Mouse (Mus musculus): Measurements from ENCODE around the gene Slc3a2.
A peak's percentile ranks its signal among the peaks of the same experiment; 100 is the strongest.

The Slc3a2 gene

GRCm38 (mm10) chr19:8710057-8710456 is 13.1 kb downstream of the Slc3a2 start:
- no peak for DNase-seq (ENCODE audit: low read depth, low spot score)

- no peak for DNase-seq (ENCODE audit: low read depth, low spot score)
These were observed 14.2 kb downstream of the Slc3a2 start for GRCm38 (mm10) chr19:8708954-8709353.

GRCm38 (mm10) chr19:8706930-8707329 is 16.2 kb downstream of the Slc3a2 start:
- peak; percentile 42 for DNase-seq (ENCODE audit: low read depth, low spot score)

GRCm38 (mm10) chr19:8706132-8706667 is 17.0 kb downstream of the Slc3a2 start:
- no peak for DNase-seq (ENCODE audit: low read depth, low spot score)

GRCm38 (mm10) chr19:8705026-8705708 is 18.0 kb downstream of the Slc3a2 start:
- no peak for DNase-seq (ENCODE audit: low read depth, low spot score)

GRCm38 (mm10) chr19:8703571-8703970 is 19.6 kb downstream of the Slc3a2 start:
- DNase-seq (ENCODE audit: low read depth, low spot score), result peak; percentile 82

- DNase-seq (ENCODE audit: low read depth, low spot score), result peak; percentile 72
These were observed 20.7 kb downstream of the Slc3a2 start for GRCm38 (mm10) chr19:8702458-8702857.

- DNase-seq (ENCODE audit: low read depth, low spot score), result peak; percentile 70
These were observed 23.5 kb downstream of the Slc3a2 start for GRCm38 (mm10) chr19:8699652-8700051.

GRCm38 (mm10) chr19:8695330-8695729 is 27.8 kb downstream of the Slc3a2 start:
- DNase-seq (ENCODE audit: low read depth, low spot score), result peak; percentile 85

- peak; percentile 70 for DNase-seq (ENCODE audit: low read depth, low spot score)
These were observed 30.4 kb downstream of the Slc3a2 start for GRCm38 (mm10) chr19:8692740-8693139.

- no peak for DNase-seq (ENCODE audit: low read depth, low spot score)
These were observed 31.2 kb downstream of the Slc3a2 start for GRCm38 (mm10) chr19:8691871-8692539.

GRCm38 (mm10) chr19:8683627-8684026 is 39.5 kb downstream of the Slc3a2 start:
- no peak for DNase-seq (ENCODE audit: low read depth, low spot score)

- DNase-seq (ENCODE audit: low read depth, low spot score), result peak; percentile 92
These were observed 40.2 kb downstream of the Slc3a2 start for GRCm38 (mm10) chr19:8682996-8683395.

GRCm38 (mm10) chr19:8681633-8682362 is 41.4 kb downstream of the Slc3a2 start:
- DNase-seq (ENCODE audit: low read depth, low spot score), result no peak

GRCm38 (mm10) chr19:8679031-8679779 is 44.0 kb downstream of the Slc3a2 start:
- DNase-seq (ENCODE audit: low read depth, low spot score), result peak; percentile 89

GRCm38 (mm10) chr19:8673336-8674063 is 49.7 kb downstream of the Slc3a2 start:
- no peak for DNase-seq (ENCODE audit: low read depth, low spot score)

GRCm38 (mm10) chr19:8672859-8673258 is 50.3 kb downstream of the Slc3a2 start:
- DNase-seq (ENCODE audit: low read depth, low spot score), result no peak

GRCm38 (mm10) chr19:8665746-8666145 is 57.4 kb downstream of the Slc3a2 start:
- DNase-seq (ENCODE audit: low read depth, low spot score), result no peak

GRCm38 (mm10) chr19:8664859-8665258 is 58.3 kb downstream of the Slc3a2 start:
- no peak for DNase-seq (ENCODE audit: low read depth, low spot score)

- no peak for DNase-seq (ENCODE audit: low read depth, low spot score)
These were observed 59.2 kb downstream of the Slc3a2 start for GRCm38 (mm10) chr19:8663911-8664421.
